Mouse (Mus musculus) hindlimb bud, embryonic 11.5 days (tissue): ENCODE data around the gene Ect2.

Experiments used
- DNase-seq: peaks from one replicate; pipeline ENCODE4 v3.0.0-alpha.2; 2012; ENCODE audit warnings: low read depth, low spot score; ENCODE audit errors: extremely low spot score

The Ect2 gene

DNA sequence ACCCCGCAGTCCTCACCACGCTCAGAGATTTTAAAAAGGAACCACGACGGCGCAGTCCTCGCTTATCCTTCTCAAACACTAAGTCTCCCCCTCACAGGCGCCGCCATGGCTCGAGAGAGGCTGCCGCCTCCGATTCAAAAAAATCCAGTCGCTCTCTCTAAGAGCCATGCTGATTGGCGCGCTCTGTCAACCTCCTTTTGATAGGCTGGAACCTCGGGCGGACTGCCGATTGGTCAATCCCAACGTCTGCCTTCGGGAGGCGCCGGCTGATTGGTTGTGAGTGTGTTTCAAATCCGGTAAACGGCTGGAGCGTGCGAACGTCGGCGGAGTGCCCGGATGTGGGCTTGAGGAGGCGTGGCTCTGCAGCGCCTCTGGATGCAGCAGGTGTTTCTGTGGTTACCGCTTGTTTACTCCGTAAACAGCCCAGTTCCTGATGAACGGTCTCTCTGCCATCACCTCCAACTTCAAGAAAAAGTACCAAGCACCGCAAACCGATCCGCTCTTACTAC, at the start of gene Ect2:
Gene Ect2, minus strand, starts transcription at position 178 of the 509 bp plus-strand sequence.
- DNase-seq: peak; percentile 98

GRCm38 (mm10) chr3:27201728-27202411, 48.2 kb upstream of the Ect2 start:
- no peak for DNase-seq

GRCm38 (mm10) chr3:27199120-27199519, 45.4 kb upstream of the Ect2 start:
- no peak for DNase-seq

DNA sequence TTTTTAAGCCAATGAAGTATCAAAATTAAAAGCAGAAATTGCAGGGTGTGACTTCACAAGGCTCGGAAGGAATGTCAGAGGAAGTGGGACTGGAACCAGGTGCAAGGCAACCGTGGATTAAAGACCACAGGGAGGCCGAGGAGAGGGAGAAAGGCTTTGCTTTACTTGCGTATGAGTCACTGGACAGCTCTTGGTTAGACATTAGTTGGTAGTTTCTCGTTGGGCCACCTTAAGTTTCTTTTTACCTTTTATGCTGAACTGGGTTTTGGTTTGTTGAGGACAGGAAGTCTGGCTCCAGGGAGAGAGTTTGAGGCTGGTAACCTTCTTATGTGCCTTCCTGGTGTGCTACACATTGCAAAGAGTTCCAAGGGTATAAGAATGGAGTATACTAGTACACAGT, 44.1 kb upstream of the Ect2 start:
- no peak for DNase-seq

DNA sequence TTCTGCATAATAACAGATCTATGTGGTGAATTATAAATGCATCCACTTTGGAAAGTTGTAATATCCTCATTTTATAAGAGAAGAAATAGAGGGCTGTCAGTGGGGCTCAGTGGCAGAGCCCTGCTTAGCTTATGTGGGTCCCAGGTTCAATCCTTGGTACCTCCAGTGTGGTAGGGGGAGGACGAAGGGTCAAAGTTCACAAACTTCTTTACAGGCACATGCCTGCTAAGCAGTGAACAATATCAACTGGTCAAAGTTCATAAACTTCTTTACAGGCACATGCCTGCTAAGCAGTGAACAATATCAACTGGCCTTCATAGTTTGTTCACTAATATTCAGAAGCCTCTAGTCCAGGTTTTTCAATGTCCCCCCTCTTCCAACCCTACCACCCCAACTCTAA, 42.9 kb upstream of the Ect2 start:
- DNase-seq: no peak

DNA sequence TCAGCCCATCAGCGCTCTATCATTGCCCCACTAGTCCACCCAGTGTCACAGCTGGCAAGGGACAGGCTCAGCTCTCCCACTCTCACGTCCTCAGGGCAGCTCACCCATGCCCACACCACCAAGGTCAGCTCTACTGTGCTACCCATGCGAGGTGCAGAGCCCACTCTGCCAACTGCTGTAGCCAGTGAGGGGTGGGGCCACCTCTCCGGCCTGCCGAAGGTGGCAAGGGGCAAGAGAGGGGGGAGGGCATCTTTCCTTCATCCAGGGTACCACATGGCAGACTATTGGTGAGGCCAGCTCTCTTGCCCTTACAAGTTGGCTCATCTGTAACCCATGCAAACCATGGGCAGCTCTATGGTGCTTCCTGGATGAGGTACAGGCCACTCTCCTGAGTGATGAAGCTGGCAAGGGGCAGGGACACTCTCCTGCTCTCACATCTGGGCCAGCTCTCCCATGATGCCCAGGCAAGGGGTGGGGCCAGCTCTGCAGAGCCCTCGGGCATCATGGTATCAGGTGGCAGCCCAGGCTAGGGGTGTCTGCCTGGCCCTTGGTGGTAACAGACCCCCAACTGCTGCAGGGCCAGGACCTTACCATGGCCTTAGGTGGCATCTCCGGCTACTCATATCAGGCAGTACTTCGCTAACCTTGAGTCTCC, 42.0 kb upstream of the Ect2 start:
- no peak for DNase-seq

GRCm38 (mm10) chr3:27195153-27195552, 41.5 kb upstream of the Ect2 start:
- DNase-seq: no peak

- DNase-seq: no peak
Observed at GRCm38 (mm10) chr3:27193844-27194317, 40.2 kb upstream of the Ect2 start.

GRCm38 (mm10) chr3:27191856-27192255, 38.2 kb upstream of the Ect2 start:
- no peak for DNase-seq

GRCm38 (mm10) chr3:27190865-27191264, 37.2 kb upstream of the Ect2 start:
- no peak for DNase-seq

- no peak for DNase-seq
Observed at GRCm38 (mm10) chr3:27189320-27190261, 35.9 kb upstream of the Ect2 start.

GRCm38 (mm10) chr3:27188386-27188785, 34.7 kb upstream of the Ect2 start:
- DNase-seq: no peak

- no peak for DNase-seq
Observed at GRCm38 (mm10) chr3:27183601-27184175, 30.0 kb upstream of the Ect2 start.

DNA sequence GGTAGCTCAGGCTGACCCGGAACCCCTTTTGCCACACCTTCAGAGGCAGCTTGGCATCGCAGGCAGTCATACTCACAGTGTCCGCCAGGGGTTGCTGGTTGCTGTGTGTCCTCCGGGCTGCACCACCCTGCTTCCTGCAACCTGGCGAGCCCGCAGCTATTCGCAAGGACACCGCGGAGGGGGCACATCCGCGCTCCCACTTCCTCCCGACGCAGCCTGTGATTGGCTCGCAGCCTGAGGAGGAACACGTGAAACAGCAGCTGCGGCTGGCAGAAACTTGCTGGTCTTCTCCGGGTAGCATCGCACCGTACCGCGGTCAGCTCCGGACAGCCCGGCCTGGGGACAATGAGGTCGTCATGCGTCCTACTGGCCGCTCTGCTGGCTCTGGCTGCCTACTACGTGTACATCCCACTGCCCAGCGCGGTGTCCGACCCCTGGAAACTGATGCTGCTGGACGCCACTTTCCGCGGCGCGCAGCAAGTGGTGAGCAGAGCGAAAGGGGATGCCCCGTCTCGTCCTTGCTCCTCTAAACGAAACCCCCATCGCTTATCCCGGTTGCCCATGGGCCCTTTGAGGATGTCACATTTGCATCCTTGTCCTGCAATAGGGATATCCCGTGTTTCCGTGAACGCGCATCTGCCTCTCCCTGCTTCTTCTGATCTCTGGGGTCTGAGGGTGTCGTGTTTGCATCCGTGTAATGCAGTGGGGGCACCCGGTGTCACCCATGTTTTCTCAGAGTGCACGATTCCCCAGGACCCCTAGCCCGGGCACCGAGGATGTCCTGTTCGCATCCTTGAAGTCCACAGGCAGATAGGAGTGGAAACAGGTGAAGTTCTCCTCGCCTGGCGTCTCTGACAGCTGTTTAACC, 29.3 kb upstream of the Ect2 start, which contains the start of gene Nceh1:
Gene Nceh1, plus strand, starts transcription at position 233 of the 868 bp plus-strand sequence.
- peak; percentile 77 for DNase-seq

- no peak for DNase-seq
Observed at GRCm38 (mm10) chr3:27179711-27180110, 26.0 kb upstream of the Ect2 start.

- no peak for DNase-seq
Observed at GRCm38 (mm10) chr3:27170257-27170656, 16.6 kb upstream of the Ect2 start.

DNA sequence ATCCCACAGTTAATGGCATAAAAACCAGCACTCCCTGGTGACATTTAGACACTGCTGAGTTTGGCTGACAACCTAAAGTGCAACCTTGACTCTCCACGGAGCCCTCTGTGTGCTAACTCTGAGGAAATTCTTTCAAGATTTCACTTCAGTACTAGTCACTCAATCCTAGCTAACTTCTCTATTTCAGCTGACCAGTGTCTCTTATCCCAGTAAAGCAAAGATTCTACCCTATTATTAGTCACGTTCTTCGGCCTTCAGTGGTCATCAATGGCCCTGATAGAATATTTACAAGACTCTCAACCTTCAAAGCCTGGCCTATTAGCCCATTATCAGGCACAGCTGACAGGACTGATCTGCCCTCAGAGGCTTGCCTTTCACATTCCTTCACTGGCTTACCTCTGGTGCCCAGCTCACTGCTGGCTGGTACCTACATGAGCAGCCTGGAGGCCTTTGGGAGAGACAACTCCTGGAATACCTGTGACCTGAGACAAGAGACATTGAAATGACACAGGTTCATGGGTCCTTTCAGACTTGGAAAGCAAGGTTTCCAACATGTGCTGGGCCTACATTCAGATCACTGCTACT, 11.9 kb upstream of the Ect2 start:
- DNase-seq: no peak

GRCm38 (mm10) chr3:27162410-27162804, 8.7 kb upstream of the Ect2 start:
- DNase-seq: no peak

- DNase-seq: no peak
Observed at GRCm38 (mm10) chr3:27161645-27162409, 8.1 kb upstream of the Ect2 start.
